Mouse (Mus musculus): Measurements from ENCODE around the gene Gm2042.
"Not testable (repeated sequence)": the region's sequence is repeated elsewhere in the genome, so short reads cannot be mapped to it uniquely, and the experiment has no call there.

Gm2042 gene

GRCm38 (mm10) chr12:87953780-87954179 lies at the start of gene Gm2042:
TSS of gene Gm2042 (plus strand) at chr12:87954080.
- not testable (repeated sequence) for DNase-seq

GRCm38 (mm10) chr12:87919721-87920120 lies 34.2 kb upstream of the Gm2042 start, which contains the start of gene Gm2035:
TSS of gene Gm2035 (minus strand) at chr12:87919857.
- DNase-seq = not testable (repeated sequence)

- not testable (repeated sequence) for DNase-seq
These were observed 30.1 kb downstream of the Gm2042 start for GRCm38 (mm10) chr12:87984000-87984399.

DNA sequence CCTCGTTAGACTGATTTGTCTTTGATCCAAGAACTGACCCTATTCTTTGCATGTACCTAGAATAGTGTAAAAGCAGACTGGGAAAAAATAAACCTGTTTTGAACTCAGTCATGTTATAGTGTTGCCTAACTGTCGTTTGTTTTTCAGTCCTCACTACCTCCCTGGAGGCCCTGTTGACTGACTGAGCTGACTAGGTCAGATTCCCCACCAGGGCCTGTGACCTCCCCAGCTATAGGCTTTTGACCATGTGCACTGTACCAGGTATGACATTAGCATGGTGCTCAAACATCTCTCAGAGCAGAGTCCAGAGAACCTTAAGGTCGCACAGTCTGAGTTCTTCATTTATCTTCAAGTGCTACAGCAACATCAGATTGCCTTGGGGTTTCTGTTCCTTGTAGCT lies 50.2 kb downstream of the Gm2042 start:
- not testable (repeated sequence) for DNase-seq
